Mouse (Mus musculus): Measurements from ENCODE around the gene Nfib. TPM values are rescaled to one million over a fixed set of nuclear protein-coding genes. Genes with fewer than 3 reads are reported as not detected.

The Nfib gene
- total and polyA plus RNA-seq, 3 experiments = 0.04 to 0.11 (median 0.09) TPM

- no peak for DNase-seq (ENCODE audit: extremely low read depth)
- 0 out of 4 replicates have a peak, but pooled peaks cover 0 to 4% of the 10 kb centered on the region in 2 experiments for H3K4me1 ChIP-seq (ENCODE audit: control insufficient read depth in 1 of 2, insufficient read depth in 2 of 2)
- H3K27me3 ChIP-seq (replicated peaks) = no peaks in the 10 kb centered on the region
- H3K9ac ChIP-seq (ENCODE audit: insufficient read depth, low read depth) = no peak overlapping the region
- H3K36me3 ChIP-seq (replicated peaks in 1 of 2; ENCODE audit: control insufficient read depth in 1 of 2, insufficient read depth in 1 of 2, low read length in 1 of 2) = no peaks in the 10 kb centered on the region
- no peak overlapping the region for H3K27ac ChIP-seq (ENCODE audit: insufficient read depth, low read depth)
- H3K4me3 ChIP-seq (replicated peaks in 1 of 3; ENCODE audit: low read depth in 2 of 3, low read length in 2 of 3, poor library complexity in 1 of 3) = no peak overlapping the region
- H3K79me2 ChIP-seq (replicated peaks; ENCODE audit: control insufficient read depth, extremely low read depth, insufficient read depth, poor library complexity, severe bottlenecking) = no peaks in the 10 kb centered on the region
- dilution Hi-C loops (cut with MboI; ENCODE audit: extremely low pct_ligation_motif_present, extremely low pct_unique_long_range_greater_than_20kb, low sequenced_read_pairs) = no loop called here
- in situ Hi-C loops (cut with MboI; ENCODE audit: low pct_ligation_motif_present, low pct_unique_long_range_greater_than_20kb, low sequenced_read_pairs) = no loop called here
- H3K9me3 ChIP-seq (replicated peaks; ENCODE audit: low read length) = no peaks in the 10 kb centered on the region
- no peak for TF ChIP-seq NRF1 (IDR thresholded peaks at IDR 0.05; ENCODE audit: low read depth, low read length)
- TF ChIP-seq CTCF (conservative IDR thresholded peaks at IDR 0.05 in 1 of 2, IDR thresholded peaks at IDR 0.05 in 1 of 2; ENCODE audit: low read depth in 2 of 2, low read length in 2 of 2) = no peak
- TF ChIP-seq MAX (IDR thresholded peaks at IDR 0.05; ENCODE audit: low read length) = no peak
- TF ChIP-seq TCF12 (IDR thresholded peaks at IDR 0.05; ENCODE audit: low read depth, low read length) = no peak
- no peak for TF ChIP-seq UBTF (IDR thresholded peaks at IDR 0.05; ENCODE audit: low read depth, low read length)
- no peak for TF ChIP-seq ETS1 (conservative IDR thresholded peaks at IDR 0.05; ENCODE audit: low read depth, low read length)
- TF ChIP-seq MXI1 (IDR thresholded peaks at IDR 0.05; ENCODE audit: low read depth, low read length) = no peak
- no peak for TF ChIP-seq ZNF384 (IDR thresholded peaks at IDR 0.05; ENCODE audit: low read depth, low read length)
- no peak for TF ChIP-seq ZMIZ1 (IDR thresholded peaks at IDR 0.05; ENCODE audit: low read depth, low read length)
- no peak for TF ChIP-seq MAZ (IDR thresholded peaks at IDR 0.05; ENCODE audit: low read depth, low read length)
- no peak for TF ChIP-seq USF2 (conservative IDR thresholded peaks at IDR 0.05; ENCODE audit: low read depth, low read length)
- no peak for TF ChIP-seq ELF1 (IDR thresholded peaks at IDR 0.05; ENCODE audit: low read depth, low read length)
- no peak for TF ChIP-seq KAT2A (IDR thresholded peaks at IDR 0.05; ENCODE audit: insufficient replicate concordance, low read length)
- no peak for TF ChIP-seq PAX5 (IDR thresholded peaks at IDR 0.05; ENCODE audit: low read length)
- no peak overlapping the region for H3K4me2 ChIP-seq (ENCODE audit: insufficient read depth, low read depth, poor library complexity, severe bottlenecking)
Measured at GRCm38 (mm10) chr4:82271547-82271946, 434.0 kb downstream of the Nfib start.

GRCm38 (mm10) chr4:82267832-82268778 lies 437.4 kb downstream of the Nfib start:
- no peaks in the 10 kb centered on the region for H3K4me1 ChIP-seq (ENCODE audit: control insufficient read depth in 1 of 2, insufficient read depth in 2 of 2)
- no peak for DNase-seq (ENCODE audit: extremely low read depth)
- no peaks in the 10 kb centered on the region for H3K27me3 ChIP-seq (replicated peaks)
- H3K9me3 ChIP-seq (replicated peaks; ENCODE audit: low read length) = no peaks in the 10 kb centered on the region
- no peak for TF ChIP-seq ZMIZ1 (IDR thresholded peaks at IDR 0.05; ENCODE audit: low read depth, low read length)
- dilution Hi-C loops (cut with MboI; ENCODE audit: extremely low pct_ligation_motif_present, extremely low pct_unique_long_range_greater_than_20kb, low sequenced_read_pairs) (no loop called here), in situ Hi-C loops (cut with MboI; ENCODE audit: low pct_ligation_motif_present, low pct_unique_long_range_greater_than_20kb, low sequenced_read_pairs) (no loop called here)
- H3K4me2 ChIP-seq (ENCODE audit: insufficient read depth, low read depth, poor library complexity, severe bottlenecking) = no peak overlapping the region
- H3K27ac ChIP-seq (ENCODE audit: insufficient read depth, low read depth) = no peak overlapping the region
- no peak overlapping the region for H3K9ac ChIP-seq (ENCODE audit: insufficient read depth, low read depth)
- no peaks in the 10 kb centered on the region for H3K79me2 ChIP-seq (replicated peaks; ENCODE audit: control insufficient read depth, extremely low read depth, insufficient read depth, poor library complexity, severe bottlenecking)
- no peak overlapping the region for H3K4me3 ChIP-seq (replicated peaks in 1 of 3; ENCODE audit: low read depth in 2 of 3, low read length in 2 of 3, poor library complexity in 1 of 3)
- no peaks in the 10 kb centered on the region for H3K36me3 ChIP-seq (replicated peaks in 1 of 2; ENCODE audit: control insufficient read depth in 1 of 2, insufficient read depth in 1 of 2, low read length in 1 of 2)

All from CH12.LX (cell line).